Mouse (Mus musculus) limb, embryonic 12.5 days (tissue): ENCODE data around the gene Pm20d1. TPM values are rescaled to one million over a fixed set of nuclear protein-coding genes. Genes with fewer than 3 reads are reported as not detected.

Source experiments
- ATAC-seq: fragments of 200-750 bp; cut with Nextera tagmentation; 2 replicates; pipeline ENCODE4 v1.8.0; 2017; ENCODE audit warnings: low read depth, moderate TSS enrichment; ENCODE audit not compliant: insufficient number of reproducible peaks, insufficient read depth, low FRiP score, low TSS enrichment
- H3K27ac ChIP-seq: fragments of 300-500 bp; sonication (generic); 2 replicates; pipeline ENCODE4 v1.5.1; 2016; ENCODE audit warnings: mild to moderate bottlenecking, moderate library complexity
- H3K27me3 ChIP-seq: fragments of 300-500 bp; sonication (generic); 2 replicates; pipeline ENCODE4 v1.6.1; 2016; ENCODE audit warnings: mild to moderate bottlenecking, moderate library complexity
- H3K36me3 ChIP-seq: fragments of 300-500 bp; sonication (generic); 2 replicates; pipeline ENCODE4 v1.6.1; 2016; ENCODE audit warnings: mild to moderate bottlenecking, moderate library complexity
- H3K4me1 ChIP-seq: fragments of 300-500 bp; sonication (generic); replicated peaks from 2 replicates; pipeline ENCODE4 v1.6.1; 2016
- H3K4me2 ChIP-seq: fragments of 300-500 bp; sonication (generic); 2 replicates; pipeline ENCODE4 v1.6.1; 2016; ENCODE audit warnings: mild to moderate bottlenecking, moderate library complexity
- H3K4me3 ChIP-seq: fragments of 300-500 bp; sonication (generic); replicated peaks from 2 replicates; pipeline ENCODE4 v1.5.1; 2016; ENCODE audit warnings: mild to moderate bottlenecking
- H3K9ac ChIP-seq: fragments of 300-500 bp; sonication (generic); replicated peaks from 2 replicates; pipeline ENCODE4 v1.6.1; 2016; ENCODE audit warnings: mild to moderate bottlenecking, moderate library complexity
- H3K9me3 ChIP-seq: fragments of 300-500 bp; sonication (generic); 2 replicates; pipeline ENCODE4 v1.6.1; 2016; ENCODE audit warnings: mild to moderate bottlenecking, moderate library complexity
- WGBS: fragments of 180-500 bp; shearing (Covaris S2); methylation state at CpG from one replicate; pipeline ENCODE4 v1.1.7; 2016; 5-methylcytosine and 5-hydroxymethylcytosine counted together
- polyA plus RNA-seq: library from polyadenylated mRNA; unstranded; fragments of >200 nt; fragmentation: Nextera tagmentation; extraction: Ambion mirVana; gene quantifications from 2 replicates; pipeline ENCODE4 v1.2.1, GENCODE M21; 2016

The Pm20d1 gene
- polyA plus RNA-seq, 1 experiment from 2014 or later: 2.5 TPM

- H3K4me1 ChIP-seq: peaks cover 36% of the 10 kb centered on the region
- H3K9ac ChIP-seq: peak overlapping the region; percentile 85
- peaks cover 40% of the 10 kb centered on the region for H3K36me3 ChIP-seq
- H3K9me3 ChIP-seq: no peaks in the 10 kb centered on the region
- 43% methylated on average over 5 of the region's 5 CpGs for WGBS
- H3K4me2 ChIP-seq: peak overlapping the region; percentile 78
- no peak overlapping the region for H3K27ac ChIP-seq
- H3K4me3 ChIP-seq: peak overlapping the region; percentile 74
- H3K27me3 ChIP-seq: no peaks in the 10 kb centered on the region
- ATAC-seq: no peak
Observed at GRCm38 (mm10) chr1:131829279-131829678, 32.1 kb downstream of the Pm20d1 start.

- peaks cover 34% of the 10 kb centered on the region for H3K4me1 ChIP-seq
- H3K4me2 ChIP-seq: no peak overlapping the region
- H3K9ac ChIP-seq: no peak overlapping the region
- no peak for ATAC-seq
- H3K4me3 ChIP-seq: no peak overlapping the region
- WGBS: 86% methylated on average over 15 of the region's 15 CpGs
- H3K36me3 ChIP-seq: peaks cover 53% of the 10 kb centered on the region
- no peaks in the 10 kb centered on the region for H3K27me3 ChIP-seq
- H3K27ac ChIP-seq: no peak overlapping the region
- H3K9me3 ChIP-seq: no peaks in the 10 kb centered on the region
Observed at GRCm38 (mm10) chr1:131830561-131830960, 33.4 kb downstream of the Pm20d1 start.

GRCm38 (mm10) chr1:131830971-131831641, 33.9 kb downstream of the Pm20d1 start:
- ATAC-seq: no peak
- H3K4me1 ChIP-seq: peaks cover 34% of the 10 kb centered on the region
- H3K4me2 ChIP-seq: no peak overlapping the region
- H3K27me3 ChIP-seq: no peaks in the 10 kb centered on the region
- no peak overlapping the region for H3K27ac ChIP-seq
- H3K4me3 ChIP-seq: no peak overlapping the region
- no peaks in the 10 kb centered on the region for H3K9me3 ChIP-seq
- WGBS: 80% methylated on average over 8 of the region's 8 CpGs
- H3K9ac ChIP-seq: no peak overlapping the region
- H3K36me3 ChIP-seq: peaks cover 56% of the 10 kb centered on the region

- no peak overlapping the region for H3K4me3 ChIP-seq
- H3K27ac ChIP-seq: no peak overlapping the region
- no peaks in the 10 kb centered on the region for H3K9me3 ChIP-seq
- ATAC-seq: no peak
- no peaks in the 10 kb centered on the region for H3K27me3 ChIP-seq
- H3K9ac ChIP-seq: no peak overlapping the region
- H3K4me2 ChIP-seq: no peak overlapping the region
- peaks cover 84% of the 10 kb centered on the region for H3K36me3 ChIP-seq
- peaks cover 4% of the 10 kb centered on the region; the same call in 1 of the 2 replicates for H3K4me1 ChIP-seq
- WGBS: 80% methylated on average over 3 of the region's 3 CpGs
Observed at GRCm38 (mm10) chr1:131837035-131837434, 39.9 kb downstream of the Pm20d1 start.

GRCm38 (mm10) chr1:131838542-131838941, 41.4 kb downstream of the Pm20d1 start:
- no peak overlapping the region for H3K4me3 ChIP-seq
- peaks cover 86% of the 10 kb centered on the region for H3K36me3 ChIP-seq
- no peak overlapping the region for H3K9ac ChIP-seq
- no peaks in the 10 kb centered on the region for H3K9me3 ChIP-seq
- ATAC-seq: no peak
- H3K4me1 ChIP-seq: no peaks in the 10 kb centered on the region
- H3K27ac ChIP-seq: no peak overlapping the region
- 81% methylated on average over 5 of the region's 5 CpGs for WGBS
- H3K27me3 ChIP-seq: no peaks in the 10 kb centered on the region
- no peak overlapping the region for H3K4me2 ChIP-seq

GRCm38 (mm10) chr1:131839279-131839678, 42.1 kb downstream of the Pm20d1 start:
- ATAC-seq: no peak
- WGBS: 66% methylated on average over 2 of the region's 2 CpGs
- H3K4me3 ChIP-seq: no peak overlapping the region
- no peaks in the 10 kb centered on the region for H3K9me3 ChIP-seq
- H3K27me3 ChIP-seq: no peaks in the 10 kb centered on the region
- H3K27ac ChIP-seq: no peak overlapping the region
- H3K36me3 ChIP-seq: peaks cover 86% of the 10 kb centered on the region
- H3K9ac ChIP-seq: no peak overlapping the region
- no peak overlapping the region for H3K4me2 ChIP-seq
- no peaks in the 10 kb centered on the region for H3K4me1 ChIP-seq

- H3K4me2 ChIP-seq: no peak overlapping the region
- H3K9me3 ChIP-seq: no peaks in the 10 kb centered on the region
- 90% methylated on average over 4 of the region's 4 CpGs for WGBS
- H3K4me1 ChIP-seq: no peaks in the 10 kb centered on the region
- peaks cover 90% of the 10 kb centered on the region for H3K36me3 ChIP-seq
- no peak overlapping the region for H3K4me3 ChIP-seq
- H3K27ac ChIP-seq: no peak overlapping the region
- H3K27me3 ChIP-seq: no peaks in the 10 kb centered on the region
- no peak overlapping the region for H3K9ac ChIP-seq
- ATAC-seq: no peak
Observed at GRCm38 (mm10) chr1:131842221-131842620, 45.0 kb downstream of the Pm20d1 start.

GRCm38 (mm10) chr1:131843758-131844157, 46.6 kb downstream of the Pm20d1 start:
- H3K4me3 ChIP-seq: no peak overlapping the region
- no peak overlapping the region for H3K9ac ChIP-seq
- no peaks in the 10 kb centered on the region for H3K9me3 ChIP-seq
- no peak overlapping the region for H3K4me2 ChIP-seq
- 94% methylated on average over 10 of the region's 10 CpGs for WGBS
- H3K27ac ChIP-seq: no peak overlapping the region
- no peaks in the 10 kb centered on the region for H3K4me1 ChIP-seq
- H3K36me3 ChIP-seq: peaks cover 95% of the 10 kb centered on the region
- no peaks in the 10 kb centered on the region for H3K27me3 ChIP-seq
- no peak for ATAC-seq

- H3K36me3 ChIP-seq: peaks cover 84% of the 10 kb centered on the region
- 82% methylated on average over 8 of the region's 8 CpGs for WGBS
- no peak overlapping the region for H3K9ac ChIP-seq
- no peaks in the 10 kb centered on the region for H3K9me3 ChIP-seq
- no peak overlapping the region for H3K4me2 ChIP-seq
- H3K27me3 ChIP-seq: no peaks in the 10 kb centered on the region
- no peaks in the 10 kb centered on the region for H3K4me1 ChIP-seq
- H3K27ac ChIP-seq: no peak overlapping the region
- no peak for ATAC-seq
- no peak overlapping the region for H3K4me3 ChIP-seq
Observed at GRCm38 (mm10) chr1:131844883-131845282, 47.7 kb downstream of the Pm20d1 start.

- Histone ChIP-seq H3K9ac (no peak overlapping the region), H3K27me3 (no peaks in the 10 kb centered on the region), H3K4me1 (no peaks in the 10 kb centered on the region), H3K36me3 (peaks cover 70% of the 10 kb centered on the region), H3K9me3 (no peaks in the 10 kb centered on the region), H3K4me2 (no peak overlapping the region), H3K27ac (no peak overlapping the region), H3K4me3 (no peak overlapping the region)
- ATAC-seq: no peak
- 79% methylated on average over 5 of the region's 5 CpGs for WGBS
Observed at GRCm38 (mm10) chr1:131846255-131846654, 49.1 kb downstream of the Pm20d1 start.

GRCm38 (mm10) chr1:131861811-131862210, 64.6 kb downstream of the Pm20d1 start:
- Histone ChIP-seq H3K27ac (no peak overlapping the region), H3K36me3 (no peaks in the 10 kb centered on the region), H3K4me3 (no peak overlapping the region), H3K4me2 (no peak overlapping the region), H3K9me3 (no peaks in the 10 kb centered on the region), H3K9ac (no peak overlapping the region), H3K27me3 (peaks cover 3% of the 10 kb centered on the region; the same call in 1 of the 2 replicates), H3K4me1 (no peaks in the 10 kb centered on the region)
- 79% methylated on average over 4 of the region's 4 CpGs for WGBS
- ATAC-seq: no peak

- 76% methylated on average over 5 of the region's 5 CpGs for WGBS
- H3K36me3 ChIP-seq: no peaks in the 10 kb centered on the region
- H3K27me3 ChIP-seq: peaks cover 14% of the 10 kb centered on the region
- H3K4me1 ChIP-seq: no peaks in the 10 kb centered on the region
- no peak overlapping the region for H3K9ac ChIP-seq
- no peak overlapping the region for H3K4me3 ChIP-seq
- H3K4me2 ChIP-seq: no peak overlapping the region
- H3K9me3 ChIP-seq: no peaks in the 10 kb centered on the region
- H3K27ac ChIP-seq: no peak overlapping the region
- ATAC-seq: no peak
Observed at GRCm38 (mm10) chr1:131865596-131865995, 68.4 kb downstream of the Pm20d1 start.
